Mouse (Mus musculus) liver, embryonic 11.5 days (tissue): ENCODE measurements around the gene Nfrkb. TPM values are rescaled to one million over a fixed set of nuclear protein-coding genes. Genes with fewer than 3 reads are reported as not detected.

Experiments
- ATAC-seq: fragments of 200-750 bp; cut with Nextera tagmentation; replicated peaks from 2 replicates; pipeline ENCODE4 v1.8.0; 2017; ENCODE audit warnings: moderate number of reproducible peaks, mild to moderate bottlenecking, moderate TSS enrichment, moderate library complexity; ENCODE audit not compliant: low FRiP score
- DNase-seq: peaks from one replicate; pipeline ENCODE4 v3.0.0-alpha.2; 2017; ENCODE audit warnings: low spot score
- H3K27ac ChIP-seq: fragments of 300-500 bp; sonication (generic); 2 replicates; pipeline ENCODE4 v1.5.1; 2014; ENCODE audit warnings: mild to moderate bottlenecking, low read depth, low read length, control low read depth
- H3K27me3 ChIP-seq: fragments of 300-500 bp; sonication (generic); replicated peaks from 2 replicates; pipeline ENCODE4 v1.6.1; 2014; ENCODE audit warnings: low read length, mixed read lengths; ENCODE audit not compliant: control insufficient read depth, insufficient read depth
- H3K36me3 ChIP-seq: fragments of 300-500 bp; sonication (generic); 2 replicates; pipeline ENCODE4 v1.6.1; 2014; ENCODE audit warnings: mild to moderate bottlenecking, low read length, moderate library complexity, mixed read lengths; ENCODE audit not compliant: control insufficient read depth, insufficient read depth
- H3K4me1 ChIP-seq: fragments of 300-500 bp; sonication (generic); replicated peaks from 2 replicates; pipeline ENCODE4 v1.6.1; 2014; ENCODE audit warnings: low read length, mixed read lengths; ENCODE audit not compliant: control insufficient read depth, insufficient read depth
- H3K4me2 ChIP-seq: fragments of 300-500 bp; sonication (generic); 2 replicates; pipeline ENCODE4 v1.6.1; 2014; ENCODE audit warnings: mild to moderate bottlenecking, control low read depth, moderate library complexity
- H3K4me3 ChIP-seq: fragments of 300-500 bp; sonication (generic); 2 replicates; pipeline ENCODE4 v1.5.1; 2014; ENCODE audit warnings: low read depth, low read length, control low read depth
- H3K9ac ChIP-seq: fragments of 300-500 bp; sonication (generic); 2 replicates; pipeline ENCODE4 v1.6.1; 2014; ENCODE audit warnings: low read depth, low read length, control low read depth
- H3K9me3 ChIP-seq: fragments of 300-500 bp; sonication (generic); 2 replicates; pipeline ENCODE4 v1.6.1; 2016; ENCODE audit warnings: low read length, inconsistent platforms, mixed read lengths; ENCODE audit not compliant: control insufficient read depth
- WGBS: fragments of 180-500 bp; shearing (Covaris S2); extraction: QIAGEN DNeasy Blood & Tissue Kit; methylation state at CpG from one replicate; pipeline ENCODE4 v1.1.7; 2014; 5-methylcytosine and 5-hydroxymethylcytosine counted together
- polyA plus RNA-seq: library from polyadenylated mRNA; unstranded; fragments of >200 nt; fragmentation: Nextera tagmentation; extraction: Ambion mirVana; gene quantifications from 2 replicates; pipeline ENCODE4 v1.2.1, GENCODE M21; 2014

Nfrkb gene
- polyA plus RNA-seq, 1 experiment from 2014 or later: 16.1 TPM

- 0 out of 2 replicates have a peak, but pooled peaks have one; percentile 15 for ATAC-seq
- no peak overlapping the region for H3K27ac ChIP-seq
- H3K9ac ChIP-seq: no peak overlapping the region
- 67% methylated on average over 7 of the region's 7 CpGs for WGBS
- H3K27me3 ChIP-seq: no peaks in the 10 kb centered on the region
- DNase-seq: no peak
- no peaks in the 10 kb centered on the region for H3K36me3 ChIP-seq
- H3K4me2 ChIP-seq: no peak overlapping the region
- no peak overlapping the region for H3K4me3 ChIP-seq
- no peaks in the 10 kb centered on the region for H3K9me3 ChIP-seq
- no peaks in the 10 kb centered on the region for H3K4me1 ChIP-seq
Measured at GRCm38 (mm10) chr9:31432336-31432975, 46.5 kb downstream of the Nfrkb start.

DNA sequence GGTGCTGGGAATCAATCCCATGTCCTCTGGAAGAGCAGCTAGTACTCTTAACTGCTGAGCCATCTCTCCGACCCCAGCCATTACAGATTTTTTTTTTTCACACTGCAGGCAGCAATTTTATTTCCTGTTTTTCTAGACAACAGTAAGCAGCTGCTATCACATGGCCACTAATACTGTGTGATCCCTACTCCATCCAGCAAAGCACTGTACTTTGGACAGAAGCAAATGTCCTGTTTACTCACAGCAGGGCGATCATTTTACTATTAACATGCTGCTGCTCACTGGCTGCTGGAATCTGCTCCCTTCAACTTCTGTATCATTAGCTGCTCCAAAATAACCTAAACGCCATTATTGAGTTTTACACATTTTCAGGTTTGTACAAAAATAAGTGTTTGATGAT is 47.4 kb downstream of the Nfrkb start:
- H3K27me3 ChIP-seq: no peaks in the 10 kb centered on the region
- ATAC-seq: no peak
- no peaks in the 10 kb centered on the region for H3K9me3 ChIP-seq
- H3K9ac ChIP-seq: no peak overlapping the region
- WGBS: 77% methylated on average over 3 of the region's 3 CpGs
- no peak for DNase-seq
- H3K4me3 ChIP-seq: no peak overlapping the region
- H3K36me3 ChIP-seq: no peaks in the 10 kb centered on the region
- H3K4me1 ChIP-seq: no peaks in the 10 kb centered on the region
- H3K27ac ChIP-seq: no peak overlapping the region
- H3K4me2 ChIP-seq: no peak overlapping the region

DNA sequence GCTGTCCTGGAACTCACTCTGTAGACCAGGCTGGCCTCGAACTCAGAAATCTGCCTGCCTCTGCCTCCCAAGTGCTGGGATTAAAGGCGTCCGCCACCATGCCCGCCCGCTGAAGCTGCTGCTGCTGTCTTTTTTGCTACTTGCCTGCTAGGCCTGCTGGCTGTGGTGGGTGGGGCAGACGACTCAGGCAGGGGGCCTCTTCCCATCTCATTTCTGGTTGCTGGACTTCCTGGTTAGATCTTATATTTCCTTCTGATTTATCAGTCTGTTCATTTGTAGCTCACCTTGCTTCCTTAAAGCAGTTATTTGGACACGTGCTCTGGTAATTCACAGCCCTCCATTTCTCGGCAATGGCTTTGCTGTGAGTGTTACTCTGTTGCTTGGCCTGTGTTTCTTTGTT is 49.4 kb downstream of the Nfrkb start:
- Histone ChIP-seq H3K4me2 (no peak overlapping the region), H3K9ac (no peak overlapping the region), H3K9me3 (no peaks in the 10 kb centered on the region), H3K27ac (no peak overlapping the region), H3K27me3 (no peaks in the 10 kb centered on the region), H3K36me3 (no peaks in the 10 kb centered on the region), H3K4me3 (no peak overlapping the region), H3K4me1 (no peaks in the 10 kb centered on the region)
- 77% methylated on average over 8 of the region's 8 CpGs for WGBS
- DNase-seq (no peak), ATAC-seq (no peak)

GRCm38 (mm10) chr9:31437861-31438260 is 51.9 kb downstream of the Nfrkb start:
- DNase-seq: no peak
- no peak overlapping the region for H3K4me3 ChIP-seq
- H3K9ac ChIP-seq: no peak overlapping the region
- ATAC-seq: no peak
- no peaks in the 10 kb centered on the region for H3K36me3 ChIP-seq
- H3K4me2 ChIP-seq: no peak overlapping the region
- no peaks in the 10 kb centered on the region for H3K27me3 ChIP-seq
- no peaks in the 10 kb centered on the region for H3K4me1 ChIP-seq
- H3K9me3 ChIP-seq: no peaks in the 10 kb centered on the region
- H3K27ac ChIP-seq: no peak overlapping the region
- 83% methylated on average over 7 of the region's 7 CpGs for WGBS

- Histone ChIP-seq H3K36me3 (no peaks in the 10 kb centered on the region), H3K4me2 (no peak overlapping the region), H3K4me3 (no peak overlapping the region), H3K27me3 (no peaks in the 10 kb centered on the region), H3K27ac (no peak overlapping the region), H3K4me1 (no peaks in the 10 kb centered on the region), H3K9ac (no peak overlapping the region), H3K9me3 (no peaks in the 10 kb centered on the region)
- ATAC-seq (no peak), DNase-seq (no peak)
- WGBS: 68% methylated on average over 5 of the region's 5 CpGs
Measured at GRCm38 (mm10) chr9:31438834-31439233, 52.8 kb downstream of the Nfrkb start.

- Histone ChIP-seq H3K9ac (no peak overlapping the region), H3K4me2 (no peak overlapping the region), H3K27ac (no peak overlapping the region), H3K9me3 (no peaks in the 10 kb centered on the region), H3K27me3 (no peaks in the 10 kb centered on the region), H3K4me1 (no peaks in the 10 kb centered on the region), H3K4me3 (no peak overlapping the region), H3K36me3 (no peaks in the 10 kb centered on the region)
- no peak for DNase-seq
- 63% methylated on average over 6 of the region's 6 CpGs for WGBS
- ATAC-seq: no peak
Measured at GRCm38 (mm10) chr9:31439341-31439740, 53.3 kb downstream of the Nfrkb start.

DNA sequence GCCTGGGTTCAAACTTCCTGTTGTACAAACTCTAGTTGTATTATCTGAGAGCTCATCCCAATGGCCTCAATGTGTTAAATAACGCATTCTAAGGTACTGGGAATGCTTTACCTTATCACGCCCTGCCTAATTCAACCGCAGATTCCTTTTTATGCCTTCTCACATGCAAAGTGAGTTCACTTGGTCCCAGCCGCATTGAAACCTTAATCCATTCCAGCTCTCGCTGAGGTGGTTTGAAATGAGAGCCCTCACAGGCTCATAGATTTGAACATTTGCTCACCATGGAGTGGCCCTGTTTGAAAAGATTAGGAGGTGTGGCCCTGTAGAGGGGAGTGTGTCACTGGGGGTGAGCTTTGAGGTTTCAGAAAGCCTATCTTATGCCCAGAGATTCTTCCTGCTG is 54.4 kb downstream of the Nfrkb start:
- ATAC-seq: no peak
- Histone ChIP-seq H3K9ac (no peak overlapping the region), H3K27ac (no peak overlapping the region), H3K4me2 (no peak overlapping the region), H3K4me3 (no peak overlapping the region), H3K9me3 (no peaks in the 10 kb centered on the region), H3K4me1 (no peaks in the 10 kb centered on the region), H3K36me3 (no peaks in the 10 kb centered on the region), H3K27me3 (no peaks in the 10 kb centered on the region)
- 85% methylated on average over 5 of the region's 5 CpGs for WGBS
- no peak for DNase-seq

GRCm38 (mm10) chr9:31441487-31441886 is 55.5 kb downstream of the Nfrkb start:
- Histone ChIP-seq H3K27me3 (no peaks in the 10 kb centered on the region), H3K36me3 (no peaks in the 10 kb centered on the region), H3K9ac (no peak overlapping the region), H3K9me3 (no peaks in the 10 kb centered on the region), H3K4me2 (no peak overlapping the region), H3K27ac (no peak overlapping the region), H3K4me3 (no peak overlapping the region), H3K4me1 (no peaks in the 10 kb centered on the region)
- ATAC-seq (no peak), DNase-seq (no peak)
- WGBS: 81% methylated on average over 3 of the region's 3 CpGs

DNA sequence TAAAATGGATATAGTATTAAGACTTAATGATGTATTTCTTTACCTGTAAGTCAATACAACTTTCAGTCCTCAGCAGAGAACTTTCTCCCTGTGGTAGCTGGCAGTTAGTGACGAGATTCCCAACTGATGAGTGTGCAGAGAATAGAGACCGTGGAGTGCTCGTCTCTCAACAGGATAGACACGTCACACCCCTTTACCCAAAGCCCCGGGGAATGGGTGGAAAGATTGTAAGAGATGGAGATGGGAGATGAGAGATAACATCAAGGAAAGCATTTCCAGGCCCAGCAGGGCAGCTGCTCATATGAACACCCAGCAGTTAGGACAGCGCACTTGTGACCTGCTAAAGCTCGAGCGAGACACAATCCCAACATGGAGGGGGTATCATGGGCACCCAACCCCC is 58.2 kb downstream of the Nfrkb start:
- Histone ChIP-seq H3K9ac (no peak overlapping the region), H3K4me2 (no peak overlapping the region), H3K4me3 (no peak overlapping the region), H3K4me1 (no peaks in the 10 kb centered on the region), H3K27me3 (no peaks in the 10 kb centered on the region), H3K9me3 (no peaks in the 10 kb centered on the region), H3K36me3 (no peaks in the 10 kb centered on the region), H3K27ac (no peak overlapping the region)
- WGBS: 81% methylated on average over 8 of the region's 8 CpGs
- no peak for ATAC-seq
- no peak for DNase-seq
